Mouse (Mus musculus) embryonic fibroblast, embryonic 13.5 days (primary cell): ENCODE measurements around the gene Nup35.

Experiments used
- CTCF ChIP-seq: IDR thresholded peaks from 2 replicates; pipeline ENCODE4 v1.5.1; 2011; ENCODE audit warnings: mild to moderate bottlenecking, control low read depth, low read length, moderate library complexity, borderline replicate concordance; ENCODE audit not compliant: insufficient read depth
- POLR2A ChIP-seq: IDR thresholded peaks from 2 replicates; pipeline ENCODE4 v1.6.1; 2011; ENCODE audit warnings: low read depth, mild to moderate bottlenecking, control low read depth, low read length, moderate library complexity

- TF ChIP-seq CTCF (no peak), POLR2A (no peak)
These were observed 49.6 kb upstream of the Nup35 start for GRCm38 (mm10) chr2:80567411-80567810.
